Mouse (Mus musculus) G1E (cell line): Measurements from ENCODE around the gene Abca1.

Experiments used
- CTCF ChIP-seq: IDR thresholded peaks from 2 replicates; pipeline ENCODE4 v1.5.1; 2012; ENCODE audit warnings: low read depth, low read length, inconsistent platforms, mixed read lengths
- GATA1 ChIP-seq: IDR thresholded peaks from 2 replicates; pipeline ENCODE4 v1.6.1; 2012; ENCODE audit warnings: borderline replicate concordance, low read length, inconsistent platforms, mixed read lengths
- TAL1 ChIP-seq: conservative IDR thresholded peaks from 2 replicates; pipeline ENCODE4 v1.6.1; 2012; ENCODE audit warnings: low read depth, low read length, inconsistent platforms, mixed read lengths

GRCm38 (mm10) chr4:53009183-53009582, 150.5 kb downstream of the Abca1 start:
- TF ChIP-seq CTCF (no peak), GATA1 (no peak), TAL1 (no peak)
